Mouse (Mus musculus) liver, embryonic 12.5 days (tissue): ENCODE measurements at regions not wholly inside any gene's neighbourhood (a gene's known extent, or its start where the extent isn't known, plus 50 kb on each side); places are given as distances from the start of the nearest gene placed in this dataset.

ENCODE experiments used
- ATAC-seq: fragments of 200-750 bp; cut with Nextera tagmentation; 2 replicates; pipeline ENCODE4 v1.8.0; 2017; ENCODE audit warnings: moderate number of reproducible peaks, mild to moderate bottlenecking, moderate library complexity
- H3K27ac ChIP-seq: fragments of 300-500 bp; sonication (generic); 2 replicates; pipeline ENCODE4 v1.5.1; 2016; ENCODE audit warnings: mild to moderate bottlenecking
- H3K27me3 ChIP-seq: fragments of 300-500 bp; sonication (generic); replicated peaks from 2 replicates; pipeline ENCODE4 v1.6.1; 2016; ENCODE audit warnings: mild to moderate bottlenecking, moderate library complexity
- H3K36me3 ChIP-seq: fragments of 300-500 bp; sonication (generic); 2 replicates; pipeline ENCODE4 v1.6.1; 2016; ENCODE audit warnings: mild to moderate bottlenecking, moderate library complexity
- H3K4me1 ChIP-seq: fragments of 300-500 bp; sonication (generic); 2 replicates; pipeline ENCODE4 v1.6.1; 2016
- H3K4me2 ChIP-seq: fragments of 300-500 bp; sonication (generic); 2 replicates; pipeline ENCODE4 v1.6.1; 2016; ENCODE audit warnings: mild to moderate bottlenecking, moderate library complexity
- H3K4me3 ChIP-seq: fragments of 300-500 bp; sonication (generic); 2 replicates; pipeline ENCODE4 v1.5.1; 2016; ENCODE audit warnings: mild to moderate bottlenecking, moderate library complexity
- H3K9ac ChIP-seq: fragments of 300-500 bp; sonication (generic); 2 replicates; pipeline ENCODE4 v1.6.1; 2016; ENCODE audit warnings: mild to moderate bottlenecking, moderate library complexity
- H3K9me3 ChIP-seq: fragments of 300-500 bp; sonication (generic); replicated peaks from 2 replicates; pipeline ENCODE4 v1.6.1; 2016; ENCODE audit warnings: mild to moderate bottlenecking, moderate library complexity
- WGBS: fragments of 180-500 bp; shearing (Covaris S2); methylation state at CpG from one replicate; pipeline ENCODE4 v1.1.7; 2016; ENCODE audit not compliant: insufficient replicate concordance; 5-methylcytosine and 5-hydroxymethylcytosine counted together

DNA sequence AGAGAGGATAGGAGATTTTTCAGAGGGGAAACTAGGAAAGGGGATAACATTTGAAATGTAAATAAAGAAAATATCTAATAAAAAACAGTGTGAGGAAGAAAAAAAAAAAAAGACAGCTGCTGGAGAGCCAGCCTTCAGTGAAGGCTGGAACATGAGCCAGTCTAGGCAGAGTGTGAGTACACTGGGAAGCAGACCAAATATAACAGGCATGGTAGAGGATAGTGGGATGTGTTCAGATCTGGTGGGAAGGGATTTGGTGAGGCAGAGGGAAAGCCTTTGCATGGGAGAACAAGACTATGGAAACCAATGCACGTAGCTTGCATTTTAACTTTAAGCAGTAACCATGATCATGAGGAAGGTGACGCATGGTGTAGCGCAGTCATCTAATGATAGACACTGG is 144.5 kb upstream of the Ube2e3 start:
- Histone ChIP-seq H3K9me3 (no peaks in the 10 kb centered on the region), H3K4me3 (no peak overlapping the region), H3K9ac (no peak overlapping the region), H3K4me2 (no peak overlapping the region), H3K4me1 (peaks cover 22% of the 10 kb centered on the region), H3K36me3 (no peaks in the 10 kb centered on the region), H3K27me3 (no peaks in the 10 kb centered on the region), H3K27ac (no peak overlapping the region)
- no peak for ATAC-seq
- 89% methylated on average over 3 of the region's 3 CpGs for WGBS

DNA sequence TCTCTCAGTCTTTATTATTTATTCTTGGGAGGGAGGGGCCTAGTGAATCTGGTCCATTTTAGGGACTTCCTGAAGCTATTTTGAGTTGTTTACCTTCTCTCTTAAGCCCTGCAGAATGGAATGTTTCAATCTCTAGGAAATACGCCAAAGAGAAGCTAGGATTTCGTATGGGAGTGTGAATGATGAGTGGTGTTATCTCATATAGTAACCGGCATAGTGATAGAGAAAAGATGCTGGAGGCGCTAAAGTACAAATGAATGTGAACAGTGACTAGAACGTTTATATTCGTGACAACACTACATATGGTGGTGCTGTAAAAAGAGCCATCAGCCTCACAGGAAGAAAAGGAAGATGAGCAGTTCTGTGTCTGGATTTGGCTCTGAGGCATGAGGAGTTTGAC is 145.2 kb upstream of the Ube2e3 start:
- no peak for ATAC-seq
- H3K4me1 ChIP-seq: peaks cover 24% of the 10 kb centered on the region
- no peaks in the 10 kb centered on the region for H3K9me3 ChIP-seq
- H3K4me2 ChIP-seq: no peak overlapping the region
- no peak overlapping the region for H3K4me3 ChIP-seq
- H3K27me3 ChIP-seq: no peaks in the 10 kb centered on the region
- H3K9ac ChIP-seq: no peak overlapping the region
- H3K27ac ChIP-seq: no peak overlapping the region
- H3K36me3 ChIP-seq: no peaks in the 10 kb centered on the region
- WGBS: 74% methylated on average over 6 of the region's 6 CpGs

DNA sequence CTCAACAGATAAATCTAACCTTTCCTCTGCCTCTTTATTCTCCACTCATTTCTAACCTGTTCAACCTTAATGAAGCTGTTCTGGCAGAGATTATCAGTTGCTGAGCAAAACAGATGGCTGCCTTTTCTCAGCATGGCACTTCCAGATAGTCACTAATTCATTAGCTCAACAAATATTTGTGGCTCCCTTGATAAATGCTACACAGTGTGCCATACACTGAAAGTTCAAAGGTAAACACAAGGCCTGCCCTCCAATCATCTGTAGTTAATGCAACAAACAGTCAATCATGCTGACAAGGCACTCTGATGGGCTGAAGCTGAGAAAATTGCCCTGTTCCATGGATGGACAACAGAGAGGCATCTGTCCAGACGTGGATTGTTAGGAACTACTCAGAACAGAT is 149.4 kb upstream of the Ube2e3 start:
- Histone ChIP-seq H3K27me3 (no peaks in the 10 kb centered on the region), H3K4me1 (peaks cover 56% of the 10 kb centered on the region), H3K27ac (peak overlapping the region; percentile 85), H3K36me3 (no peaks in the 10 kb centered on the region), H3K4me3 (no peak overlapping the region), H3K4me2 (peak overlapping the region; percentile 38), H3K9ac (no peak overlapping the region), H3K9me3 (no peaks in the 10 kb centered on the region)
- 48% methylated on average over 1 of the region's 1 CpGs for WGBS
- ATAC-seq: peak; percentile 91

DNA sequence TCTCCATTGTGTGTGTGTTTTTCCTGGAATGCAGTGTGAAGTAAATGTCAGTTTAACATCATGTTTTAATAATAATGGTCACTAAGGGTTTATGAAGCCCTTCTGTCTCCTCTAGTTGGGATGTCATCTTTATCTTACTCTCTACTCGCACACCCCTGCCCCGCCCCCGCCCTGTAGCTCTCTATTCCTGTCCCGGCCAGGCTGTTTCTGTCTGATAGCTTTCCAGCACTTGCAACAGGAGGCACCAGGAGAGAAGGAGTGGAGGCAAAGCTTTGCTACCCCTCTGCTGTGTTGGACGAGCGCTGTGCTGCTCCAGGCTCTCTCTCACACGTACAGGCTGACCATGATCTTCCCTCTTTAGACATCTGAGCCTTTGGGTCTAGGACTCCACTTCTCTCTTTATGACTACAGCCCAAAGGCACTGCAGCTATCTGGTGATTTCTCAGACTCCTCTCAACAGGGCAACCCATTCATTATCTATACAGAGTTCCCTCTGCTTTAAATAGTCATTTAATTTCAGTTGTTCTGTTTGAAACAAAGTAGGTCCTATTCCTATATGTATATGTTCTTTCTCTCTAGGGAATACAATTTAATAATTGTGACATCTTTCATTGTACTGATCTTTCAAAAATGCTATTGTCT is 151.6 kb upstream of the Ube2e3 start:
- Histone ChIP-seq H3K27me3 (no peaks in the 10 kb centered on the region), H3K9me3 (no peaks in the 10 kb centered on the region), H3K36me3 (no peaks in the 10 kb centered on the region), H3K9ac (peak overlapping the region; percentile 30; the same call in 1 of the 2 replicates), H3K27ac (peak overlapping the region; percentile 89), H3K4me1 (peaks cover 56% of the 10 kb centered on the region), H3K4me3 (peak overlapping the region; percentile 22), H3K4me2 (peak overlapping the region; percentile 58)
- ATAC-seq: peak; percentile 95
- 14% methylated on average over 7 of the region's 7 CpGs for WGBS

DNA sequence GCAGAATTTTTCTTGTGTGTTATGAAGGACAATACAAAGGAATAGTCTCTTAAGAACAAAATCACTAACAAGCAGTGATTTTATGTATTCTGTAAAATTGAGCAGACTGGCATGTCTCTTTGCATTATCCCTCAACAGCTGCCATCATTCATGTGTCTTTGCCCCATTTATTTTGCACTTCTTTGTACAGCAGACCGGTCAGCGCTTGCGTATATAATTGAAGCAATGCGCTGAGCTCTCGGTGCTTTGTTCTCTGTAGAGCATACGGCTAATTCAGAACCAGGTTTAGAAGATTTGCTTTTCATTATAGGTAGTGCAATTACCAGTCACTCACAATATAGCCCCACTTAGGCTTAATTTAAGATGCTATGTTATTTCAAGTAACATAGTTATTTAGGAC is 173.1 kb upstream of the Ube2e3 start:
- H3K4me2 ChIP-seq: no peak overlapping the region
- WGBS: 91% methylated on average over 6 of the region's 6 CpGs
- no peaks in the 10 kb centered on the region for H3K27me3 ChIP-seq
- no peaks in the 10 kb centered on the region for H3K36me3 ChIP-seq
- H3K4me1 ChIP-seq: no peaks in the 10 kb centered on the region
- no peak for ATAC-seq
- H3K9me3 ChIP-seq: no peaks in the 10 kb centered on the region
- no peak overlapping the region for H3K4me3 ChIP-seq
- no peak overlapping the region for H3K9ac ChIP-seq
- no peak overlapping the region for H3K27ac ChIP-seq

DNA sequence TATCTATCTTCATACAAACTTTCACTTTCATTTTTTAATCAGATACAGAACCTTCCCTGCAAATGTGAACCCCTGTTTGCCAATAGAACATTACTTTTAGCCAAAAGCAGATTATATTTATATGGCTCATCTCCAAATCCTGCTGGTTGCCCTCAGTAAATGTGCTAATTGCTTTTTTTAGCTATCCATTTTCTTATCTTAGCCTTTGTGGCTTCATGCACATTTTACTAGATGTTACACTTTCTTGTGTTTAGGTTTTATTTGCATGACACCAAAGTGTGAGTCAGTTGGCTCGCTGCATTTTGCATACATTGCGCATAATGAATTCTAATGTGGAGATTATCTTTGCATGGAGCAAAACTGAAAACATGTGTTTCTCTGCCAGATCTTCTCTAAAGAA is 211.3 kb upstream of the Ube2e3 start:
- no peaks in the 10 kb centered on the region for H3K36me3 ChIP-seq
- no peak overlapping the region for H3K4me3 ChIP-seq
- no peak overlapping the region for H3K4me2 ChIP-seq
- ATAC-seq: no peak
- H3K9me3 ChIP-seq: no peaks in the 10 kb centered on the region
- no peak overlapping the region for H3K27ac ChIP-seq
- no peak overlapping the region for H3K9ac ChIP-seq
- H3K27me3 ChIP-seq: no peaks in the 10 kb centered on the region
- WGBS: 72% methylated on average over 2 of the region's 2 CpGs
- no peaks in the 10 kb centered on the region for H3K4me1 ChIP-seq

DNA sequence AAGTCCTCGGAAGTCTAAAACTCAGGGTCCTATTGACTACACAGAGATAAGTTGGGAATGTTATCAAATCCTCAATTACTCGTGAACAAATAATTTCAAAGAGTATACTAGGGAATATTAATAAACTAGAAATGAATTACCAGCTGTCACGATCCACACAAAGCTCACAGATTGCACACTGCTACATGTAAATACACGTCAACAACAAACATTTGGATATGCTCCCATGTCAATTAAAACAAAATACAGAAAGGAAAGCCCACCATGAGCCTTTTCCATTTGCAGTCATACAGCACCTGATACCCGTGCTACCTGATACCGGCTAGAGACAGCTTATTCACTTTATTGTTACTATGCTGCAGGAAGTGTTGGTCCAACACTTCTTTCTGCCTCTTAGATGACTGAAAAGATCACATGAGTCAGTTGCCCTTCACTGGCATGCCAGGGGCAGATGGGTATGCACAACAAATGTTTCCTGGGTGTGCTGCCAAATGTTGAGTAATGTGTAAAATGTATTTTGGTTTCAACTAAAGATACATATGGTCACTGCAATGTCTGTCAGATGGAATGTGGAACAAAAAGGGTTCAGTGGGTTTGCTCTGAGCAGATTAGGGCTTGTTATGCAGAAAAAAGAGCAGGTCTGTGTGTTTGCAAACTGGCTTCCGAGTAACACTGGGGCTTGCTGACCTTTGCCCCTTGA is 212.6 kb upstream of the Ube2e3 start:
- no peak overlapping the region for H3K27ac ChIP-seq
- H3K27me3 ChIP-seq: no peaks in the 10 kb centered on the region
- no peak overlapping the region for H3K4me2 ChIP-seq
- H3K4me1 ChIP-seq: no peaks in the 10 kb centered on the region
- no peaks in the 10 kb centered on the region for H3K9me3 ChIP-seq
- H3K36me3 ChIP-seq: no peaks in the 10 kb centered on the region
- no peak overlapping the region for H3K9ac ChIP-seq
- H3K4me3 ChIP-seq: no peak overlapping the region
- 62% methylated on average over 7 of the region's 7 CpGs for WGBS
- ATAC-seq: no peak

DNA sequence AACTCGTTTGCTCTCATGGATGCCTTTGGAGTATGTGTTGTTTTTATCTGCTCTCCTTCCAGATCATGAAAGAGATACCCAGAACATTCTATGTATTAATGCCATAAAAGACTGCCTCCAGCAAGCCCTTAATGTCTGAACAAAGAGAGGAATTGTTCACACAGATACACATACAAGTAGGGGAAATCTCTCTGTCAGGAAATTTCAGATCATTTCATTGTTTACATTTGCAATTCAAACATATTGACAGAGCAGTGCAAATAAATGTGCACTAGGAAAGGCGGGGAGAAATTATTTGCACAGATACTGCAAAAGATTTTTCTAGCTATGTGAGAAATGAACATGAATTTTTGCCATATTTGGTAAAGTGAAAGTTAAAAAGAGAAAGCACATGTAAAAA is 216.4 kb upstream of the Ube2e3 start:
- 28% methylated on average over 2 of the region's 2 CpGs for WGBS
- ATAC-seq: no peak
- no peaks in the 10 kb centered on the region for H3K27me3 ChIP-seq
- H3K36me3 ChIP-seq: no peaks in the 10 kb centered on the region
- H3K4me2 ChIP-seq: no peak overlapping the region
- H3K4me1 ChIP-seq: no peaks in the 10 kb centered on the region
- no peaks in the 10 kb centered on the region for H3K9me3 ChIP-seq
- no peak overlapping the region for H3K9ac ChIP-seq
- H3K27ac ChIP-seq: no peak overlapping the region
- no peak overlapping the region for H3K4me3 ChIP-seq

DNA sequence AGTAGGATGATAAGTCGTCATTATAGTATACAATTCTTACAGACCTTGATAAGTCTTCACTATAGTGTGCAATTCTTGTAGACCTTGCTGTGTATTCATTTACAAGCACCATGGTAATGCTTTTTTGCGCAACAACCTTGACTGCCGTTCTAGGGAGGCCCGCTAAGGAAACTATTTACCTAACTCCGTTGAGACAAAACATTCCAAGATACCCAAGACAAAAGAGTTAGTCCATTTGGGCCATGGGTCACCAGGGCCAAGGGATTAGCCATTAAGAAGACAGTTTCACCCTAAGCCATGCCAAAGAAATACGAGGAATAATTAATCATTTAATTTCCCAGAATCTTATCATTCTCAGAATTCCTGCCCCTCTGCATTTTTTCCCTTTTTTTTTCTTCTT is 227.6 kb upstream of the Ube2e3 start:
- H3K36me3 ChIP-seq: no peaks in the 10 kb centered on the region
- H3K4me3 ChIP-seq: no peak overlapping the region
- H3K4me1 ChIP-seq: no peaks in the 10 kb centered on the region
- no peaks in the 10 kb centered on the region for H3K27me3 ChIP-seq
- no peak overlapping the region for H3K4me2 ChIP-seq
- H3K9ac ChIP-seq: no peak overlapping the region
- no peak for ATAC-seq
- no peaks in the 10 kb centered on the region for H3K9me3 ChIP-seq
- 69% methylated on average over 6 of the region's 6 CpGs for WGBS
- H3K27ac ChIP-seq: no peak overlapping the region

DNA sequence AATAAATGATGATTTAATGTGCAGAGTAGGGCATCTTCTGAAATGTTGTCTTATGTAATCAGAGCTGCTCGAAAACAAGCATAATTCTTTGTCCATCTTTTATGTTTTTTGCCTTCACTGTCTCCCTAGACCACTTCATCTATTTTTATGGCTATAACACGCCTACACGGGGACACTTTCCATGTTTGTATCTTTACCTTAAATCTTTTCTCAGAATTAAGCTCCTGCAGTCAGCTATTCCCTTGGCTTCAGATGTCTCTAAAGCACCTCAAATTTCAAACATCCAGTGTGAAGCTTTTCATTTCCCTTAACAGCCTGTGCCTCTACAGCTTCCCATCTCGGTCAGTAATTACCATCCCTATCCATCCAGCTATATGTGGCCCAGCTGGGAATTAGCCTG is 242.7 kb upstream of the Ube2e3 start:
- Histone ChIP-seq H3K9ac (no peak overlapping the region), H3K36me3 (no peaks in the 10 kb centered on the region), H3K4me3 (no peak overlapping the region), H3K27me3 (no peaks in the 10 kb centered on the region), H3K9me3 (no peaks in the 10 kb centered on the region), H3K4me1 (no peaks in the 10 kb centered on the region), H3K4me2 (no peak overlapping the region), H3K27ac (no peak overlapping the region)
- no peak for ATAC-seq
- WGBS: 56% methylated on average over 4 of the region's 4 CpGs

DNA sequence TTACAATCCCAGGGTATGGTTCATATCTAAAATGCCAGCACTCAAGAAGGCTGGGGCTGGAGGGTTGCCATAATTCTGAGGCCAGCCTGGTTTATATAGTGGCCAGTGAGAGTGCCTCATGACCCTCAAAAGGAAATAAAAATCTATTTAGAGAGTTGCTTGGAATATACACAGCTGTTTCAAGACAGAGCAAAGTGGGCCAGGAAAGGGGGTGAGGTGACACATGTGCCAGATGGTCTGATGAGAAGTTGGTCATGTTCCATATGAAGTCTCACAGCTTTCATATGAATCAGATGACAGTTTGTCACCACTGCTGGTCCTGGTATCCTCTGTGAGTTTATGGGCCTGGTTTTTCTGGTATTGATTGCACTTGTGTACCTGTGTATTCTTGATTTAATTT is 261.5 kb upstream of the Ube2e3 start:
- no peak for ATAC-seq
- Histone ChIP-seq H3K9ac (no peak overlapping the region), H3K4me1 (no peaks in the 10 kb centered on the region), H3K4me2 (no peak overlapping the region), H3K9me3 (no peaks in the 10 kb centered on the region), H3K4me3 (no peak overlapping the region), H3K27ac (no peak overlapping the region), H3K36me3 (no peaks in the 10 kb centered on the region), H3K27me3 (no peaks in the 10 kb centered on the region)

DNA sequence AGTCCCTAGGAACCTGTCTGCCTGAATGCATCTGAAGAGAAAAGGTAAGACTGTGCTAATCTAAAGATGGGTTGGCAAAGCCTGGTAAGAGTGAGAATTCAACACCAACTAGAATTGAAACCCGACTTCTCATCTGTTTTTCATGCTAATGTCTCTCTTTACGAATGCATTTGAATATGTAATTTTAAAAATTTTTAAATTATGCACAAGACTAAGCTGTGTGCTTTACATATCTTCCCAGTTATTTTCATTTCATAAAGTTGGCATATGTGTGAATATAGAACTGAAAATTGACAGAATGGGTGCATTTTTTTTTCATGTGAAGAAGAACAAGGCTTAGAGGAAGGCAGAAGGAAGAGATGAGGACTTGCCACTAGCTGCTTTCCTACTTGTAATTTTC is 267.2 kb upstream of the Ube2e3 start:
- no peak overlapping the region for H3K4me3 ChIP-seq
- no peak for ATAC-seq
- H3K9me3 ChIP-seq: no peaks in the 10 kb centered on the region
- H3K27me3 ChIP-seq: no peaks in the 10 kb centered on the region
- no peak overlapping the region for H3K4me2 ChIP-seq
- H3K27ac ChIP-seq: no peak overlapping the region
- no peaks in the 10 kb centered on the region for H3K4me1 ChIP-seq
- no peaks in the 10 kb centered on the region for H3K36me3 ChIP-seq
- no peak overlapping the region for H3K9ac ChIP-seq
- 64% methylated on average over 2 of the region's 2 CpGs for WGBS

DNA sequence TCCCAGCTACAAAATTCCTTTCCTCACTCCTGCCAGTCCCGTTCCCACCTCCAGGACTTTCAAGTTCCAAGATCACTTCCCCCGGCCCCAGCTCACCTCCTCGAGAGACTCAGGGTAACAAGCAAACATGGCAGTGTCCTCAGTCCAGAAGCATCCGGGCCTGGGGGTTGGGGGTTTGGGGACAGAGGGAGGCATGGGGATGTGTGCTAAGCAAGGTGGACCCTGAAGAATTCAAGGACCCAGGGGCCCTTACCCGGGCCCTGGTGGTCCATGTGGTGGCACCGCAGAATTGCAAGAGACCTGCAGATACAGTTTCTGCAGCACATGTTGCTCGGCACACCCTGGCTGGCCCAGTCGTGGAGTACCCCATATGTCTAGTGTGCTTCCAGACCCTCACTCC is 269.9 kb upstream of the Ube2e3 start:
- Histone ChIP-seq H3K9me3 (no peaks in the 10 kb centered on the region), H3K4me3 (no peak overlapping the region), H3K27ac (no peak overlapping the region), H3K36me3 (no peaks in the 10 kb centered on the region), H3K4me1 (no peaks in the 10 kb centered on the region), H3K27me3 (no peaks in the 10 kb centered on the region), H3K4me2 (no peak overlapping the region), H3K9ac (no peak overlapping the region)
- ATAC-seq: no peak
- WGBS: 77% methylated on average over 8 of the region's 8 CpGs
